Mouse (Mus musculus): ENCODE measurements around the gene Perp.

Gene Perp

DNA sequence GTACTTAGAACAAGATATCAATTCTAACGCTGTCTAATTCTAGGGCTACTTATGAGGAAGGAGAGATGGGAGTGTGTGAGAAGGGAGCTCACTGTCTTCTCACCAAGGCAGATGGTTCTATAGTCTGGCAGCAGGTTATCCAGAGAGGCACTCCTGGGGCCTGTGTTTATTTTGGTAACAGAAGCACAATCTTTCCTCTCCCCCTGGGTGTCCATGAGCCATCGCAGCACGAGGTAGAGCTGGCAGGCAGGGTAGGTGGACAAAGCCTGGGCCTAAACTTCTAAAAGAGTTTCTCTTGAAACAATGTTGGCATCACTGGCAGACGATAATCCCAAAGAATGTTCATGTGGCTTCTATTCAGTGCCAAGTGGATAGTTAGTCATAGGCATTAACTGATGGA, 18.5 kb downstream of the Perp start:
- no peak for DNase-seq (ENCODE audit: low spot score)

DNA sequence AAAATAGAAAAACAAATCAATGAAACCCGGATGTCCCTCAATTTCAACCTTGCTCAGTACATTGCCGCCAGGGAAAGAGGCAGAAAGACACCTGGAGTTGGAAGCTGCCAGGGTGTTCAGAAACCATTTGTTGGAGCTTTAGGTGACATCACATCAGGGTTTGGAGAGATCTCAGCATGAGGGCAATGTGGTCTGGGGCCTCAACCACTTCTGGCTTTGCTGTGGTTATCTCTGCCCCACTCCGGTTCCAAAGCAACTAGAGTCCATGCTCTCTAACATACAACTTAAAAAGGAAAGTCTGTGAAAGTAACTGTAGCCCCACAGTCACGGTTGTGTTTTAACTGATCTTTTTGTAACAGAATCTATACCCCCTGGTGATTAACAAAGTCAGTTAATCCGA, 19.9 kb downstream of the Perp start:
- DNase-seq (ENCODE audit: low spot score) = no peak

DNA sequence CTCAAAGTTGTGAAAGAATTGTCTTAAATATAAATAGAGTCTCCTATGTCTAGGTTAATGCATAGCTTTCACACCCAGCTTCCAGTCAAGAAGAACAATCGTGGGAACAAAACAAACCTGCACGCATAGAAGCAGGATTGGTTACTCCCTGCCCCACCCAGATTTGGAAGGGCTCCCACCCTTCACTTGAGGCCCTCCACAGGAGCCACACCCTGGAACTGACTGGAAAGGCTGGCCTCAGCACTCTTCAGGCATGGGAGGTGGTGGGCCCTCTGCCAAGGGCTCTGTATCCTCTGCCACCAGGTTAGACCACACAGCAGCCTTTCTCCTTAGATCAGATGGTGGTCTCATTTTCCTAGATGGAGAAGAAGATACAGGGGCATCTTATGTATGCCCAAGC, 26.2 kb downstream of the Perp start:
- no peak for DNase-seq (ENCODE audit: low spot score)

DNA sequence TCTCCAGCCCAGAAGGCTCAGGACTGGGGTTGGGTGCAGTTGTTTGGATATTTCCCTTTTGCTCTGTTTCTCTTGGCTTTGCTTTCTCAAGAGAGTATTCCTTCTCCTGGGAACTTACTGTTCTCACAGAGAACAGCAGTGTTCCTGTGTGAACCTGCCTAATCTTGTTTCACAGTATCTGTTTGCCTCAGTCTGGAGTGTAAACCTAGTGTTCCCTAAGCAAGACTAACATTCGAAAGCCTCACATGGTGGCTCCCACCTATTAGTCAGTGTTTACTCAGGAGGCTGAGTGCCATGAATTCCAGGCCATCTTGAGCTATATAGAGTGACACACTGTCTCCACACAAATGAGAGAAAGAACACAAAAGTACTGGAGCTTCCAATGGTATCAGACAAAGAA, 31.4 kb downstream of the Perp start:
- no peak for DNase-seq (ENCODE audit: low spot score)

- no peak for DNase-seq (ENCODE audit: low spot score)
These were observed 33.3 kb downstream of the Perp start for GRCm38 (mm10) chr10:18878111-18878510.

GRCm38 (mm10) chr10:18879160-18879559, 34.3 kb downstream of the Perp start:
- DNase-seq (ENCODE audit: low spot score) = no peak

GRCm38 (mm10) chr10:18879690-18880089, 34.9 kb downstream of the Perp start:
- DNase-seq (ENCODE audit: low spot score) = no peak

GRCm38 (mm10) chr10:18882190-18882589, 37.4 kb downstream of the Perp start:
- DNase-seq (ENCODE audit: low spot score) = no peak

GRCm38 (mm10) chr10:18886918-18887625, 42.3 kb downstream of the Perp start:
- DNase-seq (ENCODE audit: low spot score) = no peak

DNA sequence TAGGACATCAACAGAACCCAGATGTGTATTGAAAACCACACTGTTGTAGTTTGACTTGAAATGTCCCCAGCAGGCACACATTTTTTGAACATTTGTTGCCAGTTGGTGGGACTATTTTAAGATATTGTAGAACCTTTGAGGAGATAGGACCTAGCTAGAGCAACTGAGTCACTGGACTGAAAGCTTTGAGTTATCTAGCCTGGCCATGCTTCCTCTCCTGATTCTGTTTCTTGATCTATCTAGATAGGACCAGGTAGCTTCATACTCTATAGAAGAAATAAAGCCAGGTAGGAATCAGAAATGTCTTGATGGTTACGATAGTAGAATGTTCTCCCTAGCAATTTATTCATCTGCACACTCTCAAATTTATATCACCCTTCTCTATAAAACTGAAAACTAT, 43.9 kb downstream of the Perp start:
- DNase-seq (ENCODE audit: low spot score) = no peak

GRCm38 (mm10) chr10:18889255-18889654, 44.4 kb downstream of the Perp start:
- no peak for DNase-seq (ENCODE audit: low spot score)

DNA sequence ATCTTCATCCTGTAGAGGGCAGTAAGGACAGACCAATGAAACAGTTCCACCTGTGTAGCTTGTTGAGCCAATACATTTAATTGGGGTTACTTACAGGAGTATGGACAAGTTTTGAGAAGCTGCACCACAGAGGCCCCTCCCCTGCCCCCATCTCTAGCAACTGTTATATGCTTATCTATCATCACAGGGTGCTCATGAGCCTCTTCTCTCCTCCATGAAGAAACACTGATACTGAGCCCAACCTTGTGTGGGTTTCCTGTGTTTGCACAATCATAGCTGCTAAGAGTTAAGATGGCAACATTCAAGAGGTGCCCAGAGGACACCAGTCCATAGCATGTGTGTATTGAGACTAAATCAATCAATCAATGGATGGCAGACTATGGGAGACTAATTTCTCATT, 46.3 kb downstream of the Perp start:
- DNase-seq (ENCODE audit: low spot score) = no peak

- no peak for DNase-seq (ENCODE audit: low spot score)
These were observed 47.3 kb downstream of the Perp start for GRCm38 (mm10) chr10:18892102-18892501.

DNA sequence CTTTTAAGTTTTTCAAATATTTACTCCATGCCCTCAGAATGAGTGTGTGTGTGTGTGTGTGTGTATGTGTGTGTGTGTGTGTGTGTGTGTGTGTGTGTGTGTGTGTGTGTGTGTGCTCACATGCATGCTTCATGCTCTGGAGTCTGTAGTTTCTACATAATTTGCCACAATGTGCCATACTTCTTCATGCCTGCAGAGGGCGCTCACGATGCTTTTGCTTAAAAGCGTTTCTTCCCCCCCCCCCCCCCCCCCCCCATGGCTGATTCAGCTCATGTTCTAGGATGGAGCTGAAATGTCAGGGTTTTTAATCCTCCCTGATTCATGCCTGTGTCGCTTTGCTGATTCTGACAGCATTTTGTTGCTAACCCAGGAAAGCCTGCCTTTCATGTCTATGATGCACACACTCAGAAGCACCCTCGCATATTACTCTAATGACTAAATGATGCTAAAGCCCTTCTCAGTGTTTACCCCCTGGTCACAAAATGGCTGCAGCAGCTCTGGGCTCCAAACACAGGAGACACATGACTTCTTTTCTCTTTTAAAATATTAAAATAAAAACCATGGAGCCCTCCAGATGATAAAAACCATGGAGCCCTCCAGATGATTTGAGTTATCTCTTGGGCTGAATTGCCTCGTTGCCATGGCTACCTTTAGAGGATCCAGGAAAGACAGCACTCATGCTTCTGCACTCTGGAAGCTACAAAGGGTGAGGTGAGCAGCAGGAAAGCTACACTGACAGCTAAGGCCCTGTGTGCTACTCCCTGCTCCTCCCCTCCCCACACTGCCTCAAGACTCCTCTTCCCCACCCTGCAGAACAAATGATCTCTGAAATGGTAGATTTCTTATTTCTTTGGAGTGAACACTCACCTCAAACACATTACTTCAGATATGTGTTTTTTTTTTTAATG, 49.7 kb downstream of the Perp start:
- no peak for DNase-seq (ENCODE audit: low spot score)

DNA sequence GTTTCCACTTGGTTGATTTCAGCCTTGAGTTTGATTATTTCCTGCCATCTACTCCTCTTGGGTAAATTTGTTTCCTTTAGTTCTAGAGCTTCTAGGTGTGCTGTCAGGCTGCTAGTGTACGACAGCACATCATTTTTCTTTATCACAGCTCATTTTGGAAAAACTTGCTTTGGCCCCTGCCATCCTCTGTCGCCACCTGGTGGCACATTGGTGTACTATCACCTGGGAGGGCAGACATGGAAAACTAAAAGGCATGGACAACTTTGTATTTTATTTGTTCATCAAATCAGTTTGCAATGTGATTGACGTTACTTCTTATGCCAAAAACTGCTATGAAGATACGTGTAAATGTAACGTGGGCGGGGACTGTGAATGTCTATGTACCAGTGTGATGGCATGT, 59.3 kb downstream of the Perp start:
- peak; percentile 23 for DNase-seq (ENCODE audit: low spot score)
